Mouse (Mus musculus): ENCODE results near the gene Myrf. TPM values are rescaled to one million over a fixed set of nuclear protein-coding genes. Genes with fewer than 3 reads are reported as not detected.

Gene Myrf
- polyA plus RNA-seq, 1 experiment from 2014 or later: 2.1 TPM

- no peak overlapping the region for H3K4me3 ChIP-seq
- peaks cover 37% of the 10 kb centered on the region for H3K27me3 ChIP-seq (ENCODE audit: poor library complexity, severe bottlenecking)
- H3K4me1 ChIP-seq: peaks cover 56% of the 10 kb centered on the region
- 41% methylated on average over 11 of the region's 11 CpGs for WGBS
- no peaks in the 10 kb centered on the region for H3K9me3 ChIP-seq
- DNase-seq (ENCODE audit: extremely low spot score, low spot score): no peak
- H3K27ac ChIP-seq: peak overlapping the region; percentile 75
- H3K36me3 ChIP-seq (replicated peaks): no peaks in the 10 kb centered on the region
Observed at GRCm38 (mm10) chr19:10272746-10273145, 32.2 kb upstream of the Myrf start.

GRCm38 (mm10) chr19:10271592-10271991 lies 31.0 kb upstream of the Myrf start:
- H3K4me3 ChIP-seq: no peak overlapping the region
- H3K27me3 ChIP-seq (ENCODE audit: poor library complexity, severe bottlenecking): peaks cover 38% of the 10 kb centered on the region
- 89% methylated on average over 7 of the region's 7 CpGs for WGBS
- peaks cover 54% of the 10 kb centered on the region for H3K4me1 ChIP-seq
- H3K36me3 ChIP-seq (replicated peaks): no peaks in the 10 kb centered on the region
- no peaks in the 10 kb centered on the region for H3K9me3 ChIP-seq
- no peak for DNase-seq (ENCODE audit: extremely low spot score, low spot score)
- no peak overlapping the region for H3K27ac ChIP-seq

GRCm38 (mm10) chr19:10270356-10270755 lies 29.8 kb upstream of the Myrf start:
- no peak overlapping the region for H3K27ac ChIP-seq
- no peaks in the 10 kb centered on the region for H3K9me3 ChIP-seq
- no peak for DNase-seq (ENCODE audit: extremely low spot score, low spot score)
- H3K27me3 ChIP-seq (ENCODE audit: poor library complexity, severe bottlenecking): peaks cover 25% of the 10 kb centered on the region
- no peak overlapping the region for H3K4me3 ChIP-seq
- 83% methylated on average over 5 of the region's 5 CpGs for WGBS
- peaks cover 48% of the 10 kb centered on the region for H3K4me1 ChIP-seq
- no peaks in the 10 kb centered on the region for H3K36me3 ChIP-seq (replicated peaks)

- Histone ChIP-seq H3K36me3 (replicated peaks) (no peaks in the 10 kb centered on the region), H3K27ac (no peak overlapping the region), H3K9me3 (no peaks in the 10 kb centered on the region), H3K27me3 (ENCODE audit: poor library complexity, severe bottlenecking) (peaks cover 35% of the 10 kb centered on the region), H3K4me3 (no peak overlapping the region), H3K4me1 (peaks cover 53% of the 10 kb centered on the region)
- no peak for DNase-seq (ENCODE audit: extremely low spot score, low spot score)
- WGBS: 86% methylated on average over 15 of the region's 15 CpGs
Observed at GRCm38 (mm10) chr19:10268851-10269250, 28.3 kb upstream of the Myrf start.

GRCm38 (mm10) chr19:10267953-10268352 lies 27.4 kb upstream of the Myrf start:
- peaks cover 52% of the 10 kb centered on the region for H3K4me1 ChIP-seq
- no peaks in the 10 kb centered on the region for H3K36me3 ChIP-seq (replicated peaks)
- WGBS: 92% methylated on average over 10 of the region's 10 CpGs
- H3K4me3 ChIP-seq: no peak overlapping the region
- peaks cover 41% of the 10 kb centered on the region for H3K27me3 ChIP-seq (ENCODE audit: poor library complexity, severe bottlenecking)
- H3K9me3 ChIP-seq: no peaks in the 10 kb centered on the region
- no peak for DNase-seq (ENCODE audit: extremely low spot score, low spot score)
- no peak overlapping the region for H3K27ac ChIP-seq

GRCm38 (mm10) chr19:10267057-10267456 lies 26.5 kb upstream of the Myrf start:
- WGBS: 14% methylated on average over 15 of the region's 15 CpGs
- Histone ChIP-seq H3K27me3 (ENCODE audit: poor library complexity, severe bottlenecking) (peaks cover 37% of the 10 kb centered on the region), H3K36me3 (replicated peaks) (no peaks in the 10 kb centered on the region), H3K4me3 (peak overlapping the region; percentile 12; the same call in 1 of the 2 replicates), H3K4me1 (peaks cover 44% of the 10 kb centered on the region), H3K9me3 (no peaks in the 10 kb centered on the region), H3K27ac (peak overlapping the region; percentile 71; the same call in 1 of the 2 replicates)
- DNase-seq (ENCODE audit: extremely low spot score, low spot score): no peak

GRCm38 (mm10) chr19:10266196-10266850 lies 25.8 kb upstream of the Myrf start:
- H3K4me1 ChIP-seq: peaks cover 44% of the 10 kb centered on the region
- 27% methylated on average over 14 of the region's 14 CpGs for WGBS
- H3K36me3 ChIP-seq (replicated peaks): no peaks in the 10 kb centered on the region
- H3K27ac ChIP-seq: peak overlapping the region; percentile 71; the same call in 1 of the 2 replicates
- H3K4me3 ChIP-seq: no peak overlapping the region
- DNase-seq (ENCODE audit: extremely low spot score, low spot score): peak; percentile 65
- peaks cover 33% of the 10 kb centered on the region for H3K27me3 ChIP-seq (ENCODE audit: poor library complexity, severe bottlenecking)
- H3K9me3 ChIP-seq: no peaks in the 10 kb centered on the region

GRCm38 (mm10) chr19:10261369-10261768 lies 20.8 kb upstream of the Myrf start:
- Histone ChIP-seq H3K4me3 (no peak overlapping the region), H3K9me3 (no peaks in the 10 kb centered on the region), H3K27ac (no peak overlapping the region), H3K36me3 (replicated peaks) (no peaks in the 10 kb centered on the region), H3K27me3 (ENCODE audit: poor library complexity, severe bottlenecking) (peaks cover 26% of the 10 kb centered on the region), H3K4me1 (peaks cover 33% of the 10 kb centered on the region)
- no peak for DNase-seq (ENCODE audit: extremely low spot score, low spot score)
- WGBS: 75% methylated on average over 7 of the region's 7 CpGs

- peak; percentile 79 for DNase-seq (ENCODE audit: extremely low spot score, low spot score)
- peaks cover 10% of the 10 kb centered on the region; the same call in 1 of the 2 replicates for H3K27me3 ChIP-seq (ENCODE audit: poor library complexity, severe bottlenecking)
- H3K4me3 ChIP-seq: no peak overlapping the region
- WGBS: 23% methylated on average over 6 of the region's 6 CpGs
- no peaks in the 10 kb centered on the region for H3K36me3 ChIP-seq (replicated peaks)
- no peak overlapping the region for H3K27ac ChIP-seq
- H3K4me1 ChIP-seq: peaks cover 13% of the 10 kb centered on the region
- H3K9me3 ChIP-seq: no peaks in the 10 kb centered on the region
Observed at GRCm38 (mm10) chr19:10258279-10259011, 17.9 kb upstream of the Myrf start.

- 0 out of 2 replicates have a peak, but pooled peaks cover 2% of the 10 kb centered on the region for H3K36me3 ChIP-seq (replicated peaks)
- no peak for DNase-seq (ENCODE audit: extremely low spot score, low spot score)
- H3K9me3 ChIP-seq: no peaks in the 10 kb centered on the region
- H3K4me1 ChIP-seq: peaks cover 34% of the 10 kb centered on the region
- H3K27me3 ChIP-seq (ENCODE audit: poor library complexity, severe bottlenecking): peaks cover 4% of the 10 kb centered on the region; the same call in 1 of the 2 replicates
- peak overlapping the region; percentile 64; the same call in 1 of the 2 replicates for H3K27ac ChIP-seq
- H3K4me3 ChIP-seq: no peak overlapping the region
- WGBS: 56% methylated on average over 20 of the region's 20 CpGs
Observed at GRCm38 (mm10) chr19:10248128-10248527, 7.6 kb upstream of the Myrf start.

- Histone ChIP-seq H3K4me3 (no peak overlapping the region), H3K9me3 (no peaks in the 10 kb centered on the region), H3K36me3 (replicated peaks) (0 out of 2 replicates have a peak, but pooled peaks cover 2% of the 10 kb centered on the region), H3K4me1 (peaks cover 41% of the 10 kb centered on the region), H3K27ac (peak overlapping the region; percentile 64), H3K27me3 (ENCODE audit: poor library complexity, severe bottlenecking) (peaks cover 4% of the 10 kb centered on the region; the same call in 1 of the 2 replicates)
- 43% methylated on average over 6 of the region's 6 CpGs for WGBS
- DNase-seq (ENCODE audit: extremely low spot score, low spot score): no peak
Observed at GRCm38 (mm10) chr19:10247165-10247564, 6.6 kb upstream of the Myrf start.

- no peaks in the 10 kb centered on the region for H3K9me3 ChIP-seq
- DNase-seq (ENCODE audit: extremely low spot score, low spot score): no peak
- H3K4me1 ChIP-seq: peaks cover 56% of the 10 kb centered on the region
- H3K27me3 ChIP-seq (ENCODE audit: poor library complexity, severe bottlenecking): peaks cover 17% of the 10 kb centered on the region
- H3K4me3 ChIP-seq: no peak overlapping the region
- no peak overlapping the region for H3K27ac ChIP-seq
- WGBS: 21% methylated on average over 3 of the region's 3 CpGs
- H3K36me3 ChIP-seq (replicated peaks): 0 out of 2 replicates have a peak, but pooled peaks cover 2% of the 10 kb centered on the region
Observed at GRCm38 (mm10) chr19:10244183-10244582, 3.6 kb upstream of the Myrf start.

- no peaks in the 10 kb centered on the region for H3K9me3 ChIP-seq
- peak; percentile 27 for DNase-seq (ENCODE audit: extremely low spot score, low spot score)
- H3K27me3 ChIP-seq (ENCODE audit: poor library complexity, severe bottlenecking): peaks cover 28% of the 10 kb centered on the region
- peaks cover 54% of the 10 kb centered on the region for H3K4me1 ChIP-seq
- WGBS: 2% methylated on average over 8 of the region's 8 CpGs
- peak overlapping the region; percentile 71 for H3K27ac ChIP-seq
- peak overlapping the region; percentile 7; the same call in 1 of the 2 replicates for H3K4me3 ChIP-seq
- no peaks in the 10 kb centered on the region for H3K36me3 ChIP-seq (replicated peaks)
Observed at GRCm38 (mm10) chr19:10242916-10243315, 2.4 kb upstream of the Myrf start.

Data from forebrain, embryonic 10.5 days (tissue).